Mouse (Mus musculus): Measurements from ENCODE around the gene Ctnna3. TPM values are rescaled to one million over a fixed set of nuclear protein-coding genes. Genes with fewer than 3 reads are reported as not detected.
"Not testable (repeated sequence)": the region's sequence is repeated elsewhere in the genome, so short reads cannot be mapped to it uniquely, and the experiment has no call there.

The Ctnna3 gene
- total and polyA plus RNA-seq, 3 experiments: not detected

- Histone ChIP-seq H3K4me3 (ENCODE audit: low read depth, low read length) (no peak overlapping the region), H3K9me3 (replicated peaks) (no peaks in the 10 kb centered on the region), H3K36me3 (replicated peaks) (no peaks in the 10 kb centered on the region), H3K27me3 (ENCODE audit: insufficient read depth, low read length) (no peaks in the 10 kb centered on the region), H3K4me1 (ENCODE audit: insufficient read depth, low read depth, low read length) (no peaks in the 10 kb centered on the region)
- TF ChIP-seq CTCF (IDR thresholded peaks at IDR 0.05; ENCODE audit: low read depth, low read length): no peak
- no peak for TF ChIP-seq TAL1 (conservative IDR thresholded peaks at IDR 0.05; ENCODE audit: low read depth, low read length)
- no peak for TF ChIP-seq GATA1 (IDR thresholded peaks at IDR 0.05; ENCODE audit: borderline replicate concordance, low read length)
- no peak for TF ChIP-seq GATA2 (IDR thresholded peaks at IDR 0.05; ENCODE audit: borderline replicate concordance, low read depth, low read length)
- TF ChIP-seq POLR2AphosphoS5 (IDR thresholded peaks at IDR 0.05; ENCODE audit: insufficient replicate concordance, low read depth, low read length): no peak
- no peak for DNase-seq (ENCODE audit: low spot score)
- no peak for ATAC-seq (ENCODE audit: extremely low read depth, insufficient number of reproducible peaks, low FRiP score, poor library complexity, severe bottlenecking)
Measured at GRCm38 (mm10) chr10:64992871-64993270, 1563.0 kb downstream of the Ctnna3 start.

GRCm38 (mm10) chr10:65013525-65013924 lies 1583.6 kb downstream of the Ctnna3 start:
- TF ChIP-seq POLR2AphosphoS5 (IDR thresholded peaks at IDR 0.05; ENCODE audit: insufficient replicate concordance, low read depth, low read length) (no peak), TAL1 (conservative IDR thresholded peaks at IDR 0.05; ENCODE audit: low read depth, low read length) (no peak), GATA1 (IDR thresholded peaks at IDR 0.05; ENCODE audit: borderline replicate concordance, low read length) (no peak), CTCF (IDR thresholded peaks at IDR 0.05; ENCODE audit: low read depth, low read length) (no peak), GATA2 (IDR thresholded peaks at IDR 0.05; ENCODE audit: borderline replicate concordance, low read depth, low read length) (no peak)
- no peak for ATAC-seq (ENCODE audit: extremely low read depth, insufficient number of reproducible peaks, low FRiP score, poor library complexity, severe bottlenecking)

GRCm38 (mm10) chr10:65022667-65023066 lies 1592.8 kb downstream of the Ctnna3 start:
- Histone ChIP-seq H3K27me3 (ENCODE audit: insufficient read depth, low read length) (no peaks in the 10 kb centered on the region), H3K9me3 (replicated peaks) (no peaks in the 10 kb centered on the region), H3K4me3 (ENCODE audit: low read depth, low read length) (no peak overlapping the region), H3K36me3 (replicated peaks) (no peaks in the 10 kb centered on the region), H3K4me1 (ENCODE audit: insufficient read depth, low read depth, low read length) (no peaks in the 10 kb centered on the region)
- ATAC-seq (ENCODE audit: extremely low read depth, insufficient number of reproducible peaks, low FRiP score, poor library complexity, severe bottlenecking) (no peak), DNase-seq (ENCODE audit: low spot score) (no peak)
- TF ChIP-seq POLR2AphosphoS5 (IDR thresholded peaks at IDR 0.05; ENCODE audit: insufficient replicate concordance, low read depth, low read length) (no peak), CTCF (IDR thresholded peaks at IDR 0.05; ENCODE audit: low read depth, low read length) (no peak), TAL1 (conservative IDR thresholded peaks at IDR 0.05; ENCODE audit: low read depth, low read length) (no peak), GATA2 (IDR thresholded peaks at IDR 0.05; ENCODE audit: borderline replicate concordance, low read depth, low read length) (no peak), GATA1 (IDR thresholded peaks at IDR 0.05; ENCODE audit: borderline replicate concordance, low read length) (no peak)

More at GRCm38 (mm10) chr10:65013525-65013924, 1583.6 kb downstream of the Ctnna3 start:
- Histone ChIP-seq H3K9me3 (replicated peaks) (no peaks in the 10 kb centered on the region), H3K4me1 (ENCODE audit: insufficient read depth, low read depth, low read length) (no peaks in the 10 kb centered on the region), H3K36me3 (replicated peaks) (no peaks in the 10 kb centered on the region), H3K27me3 (ENCODE audit: insufficient read depth, low read length) (no peaks in the 10 kb centered on the region), H3K4me3 (ENCODE audit: low read depth, low read length) (no peak overlapping the region)
- no peak for DNase-seq (ENCODE audit: low spot score)

DNA sequence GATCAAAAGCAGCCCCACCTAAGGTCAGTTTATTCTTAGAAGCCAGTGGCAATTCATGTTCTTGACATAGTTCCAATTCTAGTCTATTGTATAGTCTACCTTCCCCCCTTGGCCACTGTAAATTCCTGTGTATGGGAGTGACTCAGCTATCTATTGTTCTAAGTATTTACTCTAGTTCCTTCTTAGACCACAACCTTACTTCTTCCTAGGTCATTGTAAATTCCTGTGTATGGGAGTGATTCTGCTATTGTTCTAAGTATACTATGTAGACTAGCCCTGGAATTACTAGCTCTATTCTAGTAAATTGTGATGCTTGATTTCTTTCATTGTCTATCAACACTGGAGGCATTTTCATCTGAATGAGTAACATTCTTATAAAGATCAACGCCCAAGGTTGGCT lies 1603.6 kb downstream of the Ctnna3 start:
- H3K36me3 ChIP-seq (replicated peaks); DNase-seq (ENCODE audit: low spot score); H3K27me3 ChIP-seq (ENCODE audit: insufficient read depth, low read length); H3K9me3 ChIP-seq (replicated peaks); H3K4me1 ChIP-seq (ENCODE audit: insufficient read depth, low read depth, low read length); H3K4me3 ChIP-seq (ENCODE audit: low read depth, low read length); ATAC-seq (ENCODE audit: extremely low read depth, insufficient number of reproducible peaks, low FRiP score, poor library complexity, severe bottlenecking): not testable (repeated sequence)

Other genes with a start within 250 kb of the Ctnna3 start
- not detected in 2 replicates for gene Mypn, start 226.1 kb upstream of the Ctnna3 start, total RNA-seq (2014; fragmentation: Nextera tagmentation)
- not detected in 2 replicates for gene Mypn, start 226.1 kb upstream of the Ctnna3 start, total RNA-seq (2017)
- gene Mypn, start 226.1 kb upstream of the Ctnna3 start, polyA plus RNA-seq (2012): not detected in 2 replicates
- 45.9 and 62.3 TPM in 2 replicates for gene Herc4, start 186.3 kb upstream of the Ctnna3 start, total RNA-seq (2014; fragmentation: Nextera tagmentation)
- gene Herc4, start 186.3 kb upstream of the Ctnna3 start, total RNA-seq (2017): 32.7 and 32.9 TPM in 2 replicates
- gene Herc4, start 186.3 kb upstream of the Ctnna3 start, polyA plus RNA-seq (2012): 5.8 and 6.7 TPM in 2 replicates
- gene Sirt1, start 48.4 kb upstream of the Ctnna3 start, total RNA-seq (2014; fragmentation: Nextera tagmentation): 27.5 and 36.9 TPM in 2 replicates
- gene Sirt1, start 48.4 kb upstream of the Ctnna3 start, total RNA-seq (2017): 35.6 and 38.5 TPM in 2 replicates
- 1.7 and 1.8 TPM in 2 replicates for gene Sirt1, start 48.4 kb upstream of the Ctnna3 start, polyA plus RNA-seq (2012)
- gene Dnajc12, start 47.7 kb upstream of the Ctnna3 start, total RNA-seq (2014; fragmentation: Nextera tagmentation): 1.2 and 8.5 TPM in 2 replicates
- 1.7 and 1.9 TPM in 2 replicates for gene Dnajc12, start 47.7 kb upstream of the Ctnna3 start, total RNA-seq (2017)
- gene Dnajc12, start 47.7 kb upstream of the Ctnna3 start, polyA plus RNA-seq (2012): 0.20 and 0.43 TPM in 2 replicates
- not detected in 2 replicates for gene Gm7075, start 8.3 kb upstream of the Ctnna3 start, total RNA-seq (2014; fragmentation: Nextera tagmentation)
- not detected in 2 replicates for gene Gm7075, start 8.3 kb upstream of the Ctnna3 start, total RNA-seq (2017)
- gene Gm7075, start 8.3 kb upstream of the Ctnna3 start, polyA plus RNA-seq (2012): not detected in 2 replicates

All from G1E (cell line).